Mouse (Mus musculus) skeletal muscle tissue, adult 2 months (tissue): ENCODE data around the gene Sema3e.

Source experiments
- DNase-seq: peaks from one replicate; pipeline ENCODE4 v3.0.0-alpha.2; 2012; ENCODE audit warnings: low read depth, low spot score

The Sema3e gene

GRCm38 (mm10) chr5:14073152-14073551, 48.1 kb downstream of the Sema3e start:
- DNase-seq = peak; percentile 5

- DNase-seq = no peak
These were observed 63.0 kb downstream of the Sema3e start for GRCm38 (mm10) chr5:14088100-14088499.

GRCm38 (mm10) chr5:14089875-14090608, 65.0 kb downstream of the Sema3e start:
- DNase-seq = no peak

- no peak for DNase-seq
These were observed 65.5 kb downstream of the Sema3e start for GRCm38 (mm10) chr5:14090609-14090969.

- DNase-seq = no peak
These were observed 67.2 kb downstream of the Sema3e start for GRCm38 (mm10) chr5:14092262-14092776.

- DNase-seq = no peak
These were observed 71.1 kb downstream of the Sema3e start for GRCm38 (mm10) chr5:14096196-14096595.

- DNase-seq = no peak
These were observed 73.6 kb downstream of the Sema3e start for GRCm38 (mm10) chr5:14098677-14099076.

- DNase-seq = no peak
These were observed 82.3 kb downstream of the Sema3e start for GRCm38 (mm10) chr5:14107365-14107764.

- no peak for DNase-seq
These were observed 83.9 kb downstream of the Sema3e start for GRCm38 (mm10) chr5:14109001-14109400.

- no peak for DNase-seq
These were observed 86.3 kb downstream of the Sema3e start for GRCm38 (mm10) chr5:14111401-14111800.

GRCm38 (mm10) chr5:14121902-14122301, 96.8 kb downstream of the Sema3e start:
- no peak for DNase-seq

GRCm38 (mm10) chr5:14126591-14126990, 101.5 kb downstream of the Sema3e start:
- no peak for DNase-seq

GRCm38 (mm10) chr5:14135929-14136328, 110.9 kb downstream of the Sema3e start:
- DNase-seq = no peak

GRCm38 (mm10) chr5:14138725-14139124, 113.6 kb downstream of the Sema3e start:
- DNase-seq = no peak

GRCm38 (mm10) chr5:14162579-14162978, 137.5 kb downstream of the Sema3e start:
- DNase-seq = peak; percentile 5

- no peak for DNase-seq
These were observed 138.2 kb downstream of the Sema3e start for GRCm38 (mm10) chr5:14163280-14163679.

GRCm38 (mm10) chr5:14167776-14168175, 142.7 kb downstream of the Sema3e start:
- DNase-seq = no peak

- DNase-seq = no peak
These were observed 148.5 kb downstream of the Sema3e start for GRCm38 (mm10) chr5:14173355-14174183.

- no peak for DNase-seq
These were observed 155.5 kb downstream of the Sema3e start for GRCm38 (mm10) chr5:14180571-14180970.

GRCm38 (mm10) chr5:14182156-14182555, 157.1 kb downstream of the Sema3e start:
- DNase-seq = no peak

- DNase-seq = no peak
These were observed 170.2 kb downstream of the Sema3e start for GRCm38 (mm10) chr5:14195172-14195819.
